In the genomic region with DNA sequence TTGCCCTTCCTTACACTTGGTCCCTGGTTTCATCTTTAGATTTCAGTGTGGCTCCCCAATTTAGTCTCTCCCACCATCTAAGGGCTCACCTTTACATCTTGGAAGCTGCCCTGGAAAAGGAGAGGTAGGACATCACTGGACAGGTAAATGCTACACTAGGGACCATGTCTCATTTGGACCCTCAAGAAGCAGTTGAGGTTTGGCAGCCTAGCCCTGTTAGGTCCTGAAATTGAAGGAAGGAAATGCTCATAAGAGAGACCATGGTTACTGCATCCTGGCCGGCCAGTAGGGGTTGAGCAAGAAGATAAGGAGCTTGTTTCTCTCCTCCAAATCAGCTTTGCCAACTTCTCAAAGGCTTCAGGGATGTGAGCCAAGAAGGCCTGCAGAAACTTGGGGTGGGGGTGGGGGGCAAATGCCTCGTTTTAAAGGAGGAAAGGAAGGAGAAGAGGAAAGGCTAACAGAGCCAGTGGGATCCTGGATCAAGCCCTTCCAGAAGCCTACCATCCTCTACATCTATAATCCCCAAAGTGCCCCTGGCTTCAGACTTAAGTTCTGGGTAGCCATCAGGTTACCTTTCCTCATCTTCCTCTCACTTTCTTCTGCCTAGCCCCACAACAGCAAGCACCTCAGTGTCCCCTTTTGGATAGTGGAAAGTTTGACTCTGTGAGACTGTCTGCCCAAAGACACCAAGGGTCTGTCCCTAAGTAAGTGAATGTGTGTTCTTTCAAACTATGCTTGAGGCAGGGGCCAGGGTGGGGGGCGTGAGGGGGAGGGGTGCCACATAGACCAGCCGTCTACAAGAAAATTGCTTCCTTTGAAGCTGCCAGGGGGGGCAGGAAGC, we compare ENCODE assay signal across 9 mouse cellular contexts. TPM values are rescaled to one million over a fixed set of nuclear protein-coding genes. Genes with fewer than 3 reads are reported as not detected.
DNase-seq lines count a peak whose midpoint lies in the region; ATAC-seq and TF ChIP-seq lines count a peak whose summit lies in the region.
"Had no signal": no experiment of that assay in that cellular context is flagged by ENCODE, and none has a peak within 500 bp of the region (broad histone marks: within the 10 kb centered on the region; RNA-seq: fewer than 3 reads in every experiment).

No protein-coding gene starts in this region.

- peak overlapping the region; percentile 76 for H3K27ac ChIP-seq in heart, embryonic 13.5 days (replicated peaks)
- no peak overlapping the region for H3K27ac ChIP-seq in midbrain, embryonic 10.5 days (replicated peaks)
- H3K27ac ChIP-seq in midbrain, embryonic 16.5 days (ENCODE audit: low read length), result no peak overlapping the region
- peak overlapping the region; percentile 41 for H3K27ac ChIP-seq in intestine, embryonic 16.5 days (ENCODE audit: low read length)
- 0 out of 2 replicates have a peak overlapping the region, but pooled peaks have one; percentile 35 for H3K27ac ChIP-seq in stomach, postnatal 0 days (replicated peaks)

- no peak for DNase-seq in heart, adult 8-10 months (ENCODE audit: low spot score)
- DNase-seq in midbrain, embryonic 10.5 days (ENCODE audit: low spot score), result no peak
- DNase-seq in stomach, postnatal 0 days (ENCODE audit: low spot score), result no peak
- no peak for DNase-seq in embryo, embryonic 11 days
- DNase-seq in right cerebral cortex, adult 2 months (ENCODE audit: low spot score in 2 of 2), result no peak

- H3K9ac ChIP-seq in heart, embryonic 13.5 days, result peak overlapping the region; percentile 76
- H3K9ac ChIP-seq in midbrain, embryonic 16.5 days (ENCODE audit: low read depth, low read length), result no peak overlapping the region
- H3K9ac ChIP-seq in intestine, embryonic 16.5 days (ENCODE audit: low read depth, low read length), result no peak overlapping the region
- H3K9ac ChIP-seq in stomach, postnatal 0 days (ENCODE audit: low read length), result no peak overlapping the region

- no peaks in the 10 kb centered on the region for H3K9me3 ChIP-seq in heart, embryonic 13.5 days
- H3K9me3 ChIP-seq in midbrain, embryonic 10.5 days (replicated peaks), result no peaks in the 10 kb centered on the region
- H3K9me3 ChIP-seq in midbrain, embryonic 16.5 days (replicated peaks; ENCODE audit: control insufficient read depth, low read length, poor library complexity, severe bottlenecking), result no peaks in the 10 kb centered on the region
- no peaks in the 10 kb centered on the region for H3K9me3 ChIP-seq in intestine, embryonic 16.5 days (ENCODE audit: control insufficient read depth, low read length)
- H3K9me3 ChIP-seq in stomach, postnatal 0 days (ENCODE audit: control insufficient read depth, low read length), result no peaks in the 10 kb centered on the region

- TF ChIP-seq EP300 in stomach, postnatal 0 days (optimal IDR thresholded peaks at IDR 0.05), result no peak

- peak overlapping the region; percentile 65 for H3K4me2 ChIP-seq in heart, embryonic 13.5 days
- no peak overlapping the region for H3K4me2 ChIP-seq in midbrain, embryonic 16.5 days (ENCODE audit: low read length)
- H3K4me2 ChIP-seq in intestine, embryonic 16.5 days (ENCODE audit: low read depth, low read length), result peak overlapping the region; percentile 47; the same call in 1 of the 2 replicates
- peak overlapping the region; percentile 46 for H3K4me2 ChIP-seq in stomach, postnatal 0 days (replicated peaks; ENCODE audit: low read depth)

- H3K27me3 ChIP-seq in heart, embryonic 13.5 days (replicated peaks), result peaks cover 45% of the 10 kb centered on the region
- H3K27me3 ChIP-seq in midbrain, embryonic 10.5 days (ENCODE audit: low read depth, poor library complexity, severe bottlenecking), result peaks cover 86% of the 10 kb centered on the region
- H3K27me3 ChIP-seq in midbrain, embryonic 16.5 days (ENCODE audit: control insufficient read depth, insufficient read depth, low read depth, low read length), result no peaks in the 10 kb centered on the region
- 0 out of 2 replicates have a peak, but pooled peaks cover 10% of the 10 kb centered on the region for H3K27me3 ChIP-seq in intestine, embryonic 16.5 days (replicated peaks; ENCODE audit: control insufficient read depth, insufficient read depth, low read length)
- H3K27me3 ChIP-seq in stomach, postnatal 0 days (ENCODE audit: control insufficient read depth, insufficient read depth, low read length), result no peaks in the 10 kb centered on the region

- peaks cover 12% of the 10 kb centered on the region for H3K4me1 ChIP-seq in heart, embryonic 13.5 days
- H3K4me1 ChIP-seq in midbrain, embryonic 10.5 days, result peaks cover 4% of the 10 kb centered on the region; the same call in 1 of the 2 replicates
- no peaks in the 10 kb centered on the region for H3K4me1 ChIP-seq in midbrain, embryonic 16.5 days (ENCODE audit: control insufficient read depth, insufficient read depth, low read length)
- no peaks in the 10 kb centered on the region for H3K4me1 ChIP-seq in intestine, embryonic 16.5 days (ENCODE audit: control insufficient read depth, insufficient read depth, low read length)
- H3K4me1 ChIP-seq in stomach, postnatal 0 days (replicated peaks; ENCODE audit: control insufficient read depth, insufficient read depth), result no peaks in the 10 kb centered on the region

- H3K36me3 ChIP-seq in heart, embryonic 13.5 days, result no peaks in the 10 kb centered on the region
- H3K36me3 ChIP-seq in midbrain, embryonic 10.5 days, result no peaks in the 10 kb centered on the region
- H3K36me3 ChIP-seq in midbrain, embryonic 16.5 days (ENCODE audit: control insufficient read depth, insufficient read depth, low read length), result no peaks in the 10 kb centered on the region
- no peaks in the 10 kb centered on the region for H3K36me3 ChIP-seq in intestine, embryonic 16.5 days (ENCODE audit: control insufficient read depth, insufficient read depth, low read length)
- no peaks in the 10 kb centered on the region for H3K36me3 ChIP-seq in stomach, postnatal 0 days (ENCODE audit: control insufficient read depth, insufficient read depth, low read length)

- H3K4me3 ChIP-seq in heart, embryonic 13.5 days, result peak overlapping the region; percentile 51
- peak overlapping the region; percentile 26; the same call in 1 of the 2 replicates for H3K4me3 ChIP-seq in midbrain, embryonic 10.5 days
- no peak overlapping the region for H3K4me3 ChIP-seq in midbrain, embryonic 16.5 days (ENCODE audit: low read depth, low read length)
- no peak overlapping the region for H3K4me3 ChIP-seq in intestine, embryonic 16.5 days (ENCODE audit: low read length)
- H3K4me3 ChIP-seq in stomach, postnatal 0 days (ENCODE audit: low read depth, low read length), result no peak overlapping the region

- no peak for ATAC-seq in heart, embryonic 13.5 days (ENCODE audit: extremely low read depth, insufficient number of reproducible peaks, low FRiP score, low TSS enrichment)
- no peak for ATAC-seq in midbrain, embryonic 16.5 days
- ATAC-seq in intestine, embryonic 16.5 days, result no peak; the same call in 1 of the 2 replicates
- ATAC-seq in stomach, postnatal 0 days (ENCODE audit: low FRiP score, low TSS enrichment), result 0 out of 2 replicates have a peak, but pooled peaks have one; percentile 2

- 20% methylated on average over 4 of the region's 4 CpGs for WGBS in heart, embryonic 13.5 days
- WGBS in midbrain, embryonic 10.5 days, result 43% methylated on average over 3 of the region's 4 CpGs
- WGBS in midbrain, embryonic 16.5 days, result 61% methylated on average over 2 of the region's 4 CpGs
- WGBS in intestine, embryonic 16.5 days, result 43% methylated on average over 4 of the region's 4 CpGs
- WGBS in stomach, postnatal 0 days, result 29% methylated on average over 3 of the region's 4 CpGs

- no peak for TF ChIP-seq CTCF in stomach, postnatal 0 days (IDR thresholded peaks at IDR 0.05; ENCODE audit: low read depth)

RNA-seq across cellular contexts. Expression of a gene that starts 0.5 kb away (rescaled TPM):
- polyA plus RNA-seq in heart, embryonic 13.5 days (2015; fragmentation: Nextera tagmentation; extraction: Ambion mirVana), result 76.0 and 87.0 TPM in 2 replicates
- 100 to 1,000 TPM; 152 to 198 (median 182) TPM for total RNA-seq in heart, adult 8-10 months (2022)
- polyA plus RNA-seq in midbrain, embryonic 10.5 days (2016; fragmentation: Nextera tagmentation; extraction: Ambion mirVana), result 16.4 and 27.9 TPM in 2 replicates
- 16.5 and 17.9 TPM in 2 replicates for polyA plus RNA-seq in midbrain, embryonic 16.5 days (2015; fragmentation: Nextera tagmentation; extraction: Ambion mirVana)
- 48.1 and 54.3 TPM in 2 replicates for polyA plus RNA-seq in intestine, embryonic 16.5 days (2015; fragmentation: Nextera tagmentation; extraction: Ambion mirVana)
- 88.0 and 89.2 TPM in 2 replicates for polyA plus RNA-seq in stomach, postnatal 0 days (2015; fragmentation: Nextera tagmentation; extraction: Ambion mirVana)

RNA-seq across cellular contexts. Expression of a gene that starts 20.0 kb away (rescaled TPM):
- polyA plus RNA-seq in heart, embryonic 13.5 days (2015; fragmentation: Nextera tagmentation; extraction: Ambion mirVana), result 0.32 and 0.56 TPM in 2 replicates
- under 1 TPM; 0.16 to 0.53 (median 0.21) TPM for total RNA-seq in heart, adult 8-10 months (2022)
- 0.17 and 0.19 TPM in 2 replicates for polyA plus RNA-seq in midbrain, embryonic 10.5 days (2016; fragmentation: Nextera tagmentation; extraction: Ambion mirVana)
- 7.9 and 8.0 TPM in 2 replicates for polyA plus RNA-seq in midbrain, embryonic 16.5 days (2015; fragmentation: Nextera tagmentation; extraction: Ambion mirVana)
- polyA plus RNA-seq in intestine, embryonic 16.5 days (2015; fragmentation: Nextera tagmentation; extraction: Ambion mirVana), result 0.18 and 0.32 TPM in 2 replicates
- polyA plus RNA-seq in stomach, postnatal 0 days (2015; fragmentation: Nextera tagmentation; extraction: Ambion mirVana), result 0.07 and 0.12 TPM in 2 replicates

RNA-seq across cellular contexts. Expression of a gene that starts 24.0 kb away (rescaled TPM):
- 52.1 and 61.7 TPM in 2 replicates for polyA plus RNA-seq in heart, embryonic 13.5 days (2015; fragmentation: Nextera tagmentation; extraction: Ambion mirVana)
- 1 to 10 TPM; 5.0 to 6.3 (median 5.4) TPM for total RNA-seq in heart, adult 8-10 months (2022)
- 83.6 and 85.0 TPM in 2 replicates for polyA plus RNA-seq in midbrain, embryonic 10.5 days (2016; fragmentation: Nextera tagmentation; extraction: Ambion mirVana)
- 68.9 and 70.9 TPM in 2 replicates for polyA plus RNA-seq in midbrain, embryonic 16.5 days (2015; fragmentation: Nextera tagmentation; extraction: Ambion mirVana)
- 47.5 and 60.3 TPM in 2 replicates for polyA plus RNA-seq in intestine, embryonic 16.5 days (2015; fragmentation: Nextera tagmentation; extraction: Ambion mirVana)
- polyA plus RNA-seq in stomach, postnatal 0 days (2015; fragmentation: Nextera tagmentation; extraction: Ambion mirVana), result 35.7 and 36.6 TPM in 2 replicates

RNA-seq across cellular contexts. Expression of a gene that starts 47.7 kb away (rescaled TPM):
- not detected in 2 replicates for polyA plus RNA-seq in heart, embryonic 13.5 days (2015; fragmentation: Nextera tagmentation; extraction: Ambion mirVana)
- not detected for total RNA-seq in heart, adult 8-10 months (2022)
- polyA plus RNA-seq in midbrain, embryonic 10.5 days (2016; fragmentation: Nextera tagmentation; extraction: Ambion mirVana), result not detected in 2 replicates
- polyA plus RNA-seq in midbrain, embryonic 16.5 days (2015; fragmentation: Nextera tagmentation; extraction: Ambion mirVana), result not detected in 2 replicates
- not detected in 2 replicates for polyA plus RNA-seq in intestine, embryonic 16.5 days (2015; fragmentation: Nextera tagmentation; extraction: Ambion mirVana)
- 98.8 and 103 TPM in 2 replicates for polyA plus RNA-seq in stomach, postnatal 0 days (2015; fragmentation: Nextera tagmentation; extraction: Ambion mirVana)
- total RNA-seq: layer of hippocampus, postnatal 10 days had no signal

Comparison
In these comparisons a context has a peak if more than half of its experiments do, and no peak if none do; other contexts are left out.
1. H3K4me3 ChIP-seq: peak in heart, embryonic 13.5 days (single experiment) and midbrain, embryonic 10.5 days (single experiment); none in midbrain, embryonic 16.5 days (single experiment), intestine, embryonic 16.5 days (single experiment) and stomach, postnatal 0 days (single experiment).
2. H3K27ac ChIP-seq: peak in heart, embryonic 13.5 days (single experiment), intestine, embryonic 16.5 days (single experiment) and stomach, postnatal 0 days (single experiment); none in midbrain, embryonic 10.5 days (single experiment) and midbrain, embryonic 16.5 days (single experiment).